Mouse (Mus musculus) cerebellum, postnatal 4 days (tissue): Measurements from ENCODE around the gene Arhgap31.
"Not testable (repeated sequence)": the region's sequence is repeated elsewhere in the genome, so short reads cannot be mapped to it uniquely, and the experiment has no call there.

Experiments used
- DNase-seq, 2 experiments: peaks; one replicate each; pipeline ENCODE4 v3.0.0; 2022; ENCODE audit warnings: low spot score in 2 of 2, mixed read lengths in 1 of 2

Gene Arhgap31

GRCm38 (mm10) chr16:38688531-38689264, 24.4 kb downstream of the Arhgap31 start:
- no peak for DNase-seq

DNA sequence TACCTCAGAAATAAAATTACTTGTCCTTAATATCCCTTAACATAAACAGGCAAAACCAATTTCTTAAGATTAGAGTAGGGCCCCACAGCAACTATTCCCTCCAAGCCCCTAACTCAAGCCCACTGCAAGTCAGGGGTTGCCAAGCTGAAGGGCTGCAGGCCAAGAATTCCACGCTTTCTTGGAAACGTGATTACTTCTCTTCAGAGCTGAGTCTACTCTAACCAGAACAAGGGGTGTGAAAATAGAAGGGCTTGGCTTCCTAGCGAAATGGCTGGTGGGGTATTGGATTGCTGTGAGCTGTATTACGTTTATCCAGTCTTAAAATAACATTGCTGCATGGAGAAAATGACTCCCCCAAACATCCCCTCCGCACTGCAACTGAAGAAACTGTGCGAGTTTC, 25.4 kb downstream of the Arhgap31 start:
- DNase-seq = no peak

- no peak for DNase-seq
Observed at GRCm38 (mm10) chr16:38683094-38683493, 30.0 kb downstream of the Arhgap31 start.

GRCm38 (mm10) chr16:38681313-38681712, 31.8 kb downstream of the Arhgap31 start:
- DNase-seq = no peak

GRCm38 (mm10) chr16:38679431-38680021, 33.5 kb downstream of the Arhgap31 start:
- DNase-seq = no peak

- no peak for DNase-seq
Observed at GRCm38 (mm10) chr16:38678853-38679252, 34.2 kb downstream of the Arhgap31 start.

- DNase-seq = not testable (repeated sequence)
Observed at GRCm38 (mm10) chr16:38677941-38678340, 35.1 kb downstream of the Arhgap31 start.

- no peak for DNase-seq
Observed at GRCm38 (mm10) chr16:38677171-38677570, 35.9 kb downstream of the Arhgap31 start.

DNA sequence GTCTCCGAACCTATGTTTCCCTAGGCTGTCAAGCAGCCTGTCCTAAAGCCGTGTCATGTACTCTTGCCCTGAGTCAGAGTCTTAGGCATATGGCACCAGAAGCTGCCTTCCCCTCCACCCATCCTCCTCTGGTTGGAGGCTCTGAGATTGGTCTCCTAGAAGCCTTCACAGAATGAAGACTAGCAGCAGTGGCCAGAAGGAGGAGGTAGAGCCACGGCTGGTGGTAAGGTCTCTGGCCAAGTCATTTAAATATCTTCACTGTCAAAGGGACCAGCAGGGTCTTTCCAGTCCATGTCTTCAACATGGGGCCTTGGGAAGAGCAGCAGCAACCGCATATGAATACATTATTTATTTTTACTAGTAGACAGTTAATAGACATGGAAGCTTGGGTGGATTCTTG, 36.4 kb downstream of the Arhgap31 start:
- DNase-seq = no peak

GRCm38 (mm10) chr16:38675600-38676335, 37.3 kb downstream of the Arhgap31 start:
- no peak for DNase-seq

GRCm38 (mm10) chr16:38674891-38675290, 38.2 kb downstream of the Arhgap31 start:
- DNase-seq = no peak

- peak; percentile 48 to 73 for DNase-seq
Observed at GRCm38 (mm10) chr16:38673511-38673910, 39.6 kb downstream of the Arhgap31 start.

DNA sequence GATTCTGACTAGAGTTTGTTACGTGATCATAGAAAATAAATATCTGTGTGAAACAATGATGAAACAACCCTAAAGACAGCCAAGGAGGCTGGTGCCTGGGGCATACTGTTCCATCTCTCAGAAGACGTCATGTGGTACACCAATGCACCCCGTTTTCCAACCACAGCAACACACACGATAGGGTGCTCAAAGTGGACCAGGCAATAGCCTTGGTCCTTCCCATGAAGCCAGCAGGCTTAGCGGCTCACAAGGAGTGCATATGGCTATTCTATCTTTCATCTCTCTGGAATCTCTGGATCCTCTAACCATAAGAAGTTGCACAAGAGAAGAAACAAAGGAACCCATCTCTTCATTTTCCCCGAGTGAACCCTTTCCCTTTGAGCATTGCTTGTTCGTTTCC, 40.1 kb downstream of the Arhgap31 start:
- DNase-seq = no peak

GRCm38 (mm10) chr16:38672370-38672769, 40.7 kb downstream of the Arhgap31 start:
- no peak for DNase-seq

- DNase-seq = peak in 1 of 2 experiments; percentile 51
Observed at GRCm38 (mm10) chr16:38670621-38671390, 42.3 kb downstream of the Arhgap31 start.

DNA sequence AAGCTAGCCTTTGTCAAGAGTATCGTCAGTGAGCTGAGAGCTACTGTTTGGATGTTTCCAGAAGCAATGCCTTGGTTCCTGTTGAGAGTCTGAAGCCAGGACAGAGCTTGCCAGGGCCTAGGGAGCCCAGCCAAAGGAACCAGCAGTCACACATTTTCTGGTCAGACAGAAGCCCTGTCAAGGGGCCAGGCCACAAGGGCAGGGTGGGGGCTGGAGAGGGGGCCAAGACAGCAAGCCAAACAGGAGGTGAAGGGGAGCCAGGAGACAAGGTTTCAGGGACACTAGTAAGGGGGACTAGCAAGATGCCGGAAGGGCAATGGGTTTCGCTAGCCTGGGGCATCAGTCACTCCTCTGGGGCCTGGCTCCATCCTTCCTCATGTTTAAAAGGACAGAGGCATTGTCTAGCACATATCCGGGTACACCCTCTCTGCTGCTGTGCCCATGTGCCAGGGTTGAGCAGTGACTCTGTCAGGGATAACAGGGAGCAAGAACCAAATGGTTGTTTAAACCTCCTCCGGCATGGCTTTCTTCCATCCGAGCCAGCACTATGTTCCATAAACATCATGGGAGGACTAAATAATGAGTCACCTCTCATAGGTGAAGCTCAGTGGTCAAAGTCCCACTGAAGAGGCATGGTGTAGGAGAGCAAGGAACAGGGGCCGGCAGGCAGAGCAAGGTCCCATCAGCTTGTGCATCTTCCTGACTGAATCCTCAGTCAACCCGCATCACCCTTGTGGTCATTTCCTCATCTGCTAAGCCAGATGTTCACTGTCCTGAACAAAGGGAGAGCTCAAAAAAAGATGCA, 44.0 kb downstream of the Arhgap31 start:
- peak in 1 of 2 experiments; percentile 67 for DNase-seq

DNA sequence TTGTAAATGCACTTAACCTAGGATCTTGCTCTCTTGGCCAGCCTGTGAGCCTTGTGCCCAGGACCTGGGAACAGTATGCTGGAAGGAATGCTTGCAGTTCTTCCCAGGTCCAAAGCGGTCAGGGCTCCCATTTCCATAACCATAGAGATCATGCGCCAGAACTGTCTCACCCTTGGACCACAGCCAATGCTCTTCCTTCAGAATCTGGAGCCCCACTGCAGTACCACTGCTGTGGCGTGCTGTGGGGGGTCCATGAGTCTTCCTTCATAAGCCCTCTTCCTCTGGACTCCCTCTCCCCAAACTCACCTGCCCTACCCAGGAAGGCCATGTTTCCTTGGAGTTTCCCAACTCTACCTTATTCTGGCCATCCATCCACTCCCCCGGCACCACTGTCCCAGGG, 46.6 kb downstream of the Arhgap31 start:
- no peak for DNase-seq

GRCm38 (mm10) chr16:38666016-38666415, 47.1 kb downstream of the Arhgap31 start:
- no peak for DNase-seq

- DNase-seq = no peak
Observed at GRCm38 (mm10) chr16:38662575-38662974, 50.5 kb downstream of the Arhgap31 start.

- DNase-seq = no peak
Observed at GRCm38 (mm10) chr16:38654308-38654707, 58.8 kb downstream of the Arhgap31 start.

GRCm38 (mm10) chr16:38653390-38653871, 59.6 kb downstream of the Arhgap31 start:
- DNase-seq = no peak
